Mouse (Mus musculus) bone marrow, adult 2 months (tissue): ENCODE data around the gene Pigx. TPM values are rescaled to one million over a fixed set of nuclear protein-coding genes. Genes with fewer than 3 reads are reported as not detected.
"Not testable (repeated sequence)": the region's sequence is repeated elsewhere in the genome, so short reads cannot be mapped to it uniquely, and the experiment has no call there.

Experiments used
- H3K27ac ChIP-seq: fragments of 200-500 bp; 2 replicates; pipeline ENCODE4 v1.5.1; 2012; ENCODE audit warnings: low read depth, mild to moderate bottlenecking, control low read depth, inconsistent platforms, low read length; ENCODE audit not compliant: control insufficient read depth, poor library complexity, insufficient read depth
- H3K4me1 ChIP-seq: fragments of 200-500 bp; 2 replicates; pipeline ENCODE4 v1.6.1; 2011; ENCODE audit warnings: low read length; ENCODE audit not compliant: control insufficient read depth, insufficient read depth
- H3K4me3 ChIP-seq: fragments of 200-500 bp; replicated peaks from 2 replicates; pipeline ENCODE3; 2011; ENCODE audit warnings: mild to moderate bottlenecking, low read depth, low read length, control low read depth; ENCODE audit not compliant: control insufficient read depth
- CTCF ChIP-seq: fragments of 200-500 bp; IDR thresholded peaks from 2 replicates; pipeline ENCODE4 v1.5.1; 2011; ENCODE audit warnings: low read length, control low read depth; ENCODE audit not compliant: control insufficient read depth, insufficient read depth
- POLR2A ChIP-seq: fragments of 200-500 bp; IDR thresholded peaks from 2 replicates; pipeline ENCODE4 v1.6.1; 2011; ENCODE audit warnings: low read depth, mild to moderate bottlenecking, control low read depth, low read length, borderline replicate concordance; ENCODE audit not compliant: control insufficient read depth
- WGBS: fragments of 180-500 bp; shearing (Covaris S2); methylation state at CpG from one replicate; pipeline ENCODE4 v1.1.7; 2018; 5-methylcytosine and 5-hydroxymethylcytosine counted together
- polyA plus RNA-seq: library from polyadenylated mRNA; stranded (reverse); fragments of >200 nt; gene quantifications from 2 replicates; pipeline ENCODE4 v1.2.4, GENCODE M21; 2011; ENCODE audit warnings: low replicate concordance; ENCODE audit not compliant: missing spikeins, insufficient read depth, insufficient read length

Pigx gene
- polyA plus RNA-seq, 1 experiment = 35.7 TPM

- peak; percentile 32; the same call in 1 of the 2 replicates for TF ChIP-seq CTCF
- no peak for TF ChIP-seq POLR2A
- Histone ChIP-seq H3K27ac (no peak overlapping the region), H3K4me3 (no peak overlapping the region), H3K4me1 (peaks cover 6% of the 10 kb centered on the region)
- WGBS = 76% methylated on average over 1 of the region's 1 CpGs
These were observed 6.2 kb upstream of the Pigx start for GRCm38 (mm10) chr16:32105698-32106097.

DNA sequence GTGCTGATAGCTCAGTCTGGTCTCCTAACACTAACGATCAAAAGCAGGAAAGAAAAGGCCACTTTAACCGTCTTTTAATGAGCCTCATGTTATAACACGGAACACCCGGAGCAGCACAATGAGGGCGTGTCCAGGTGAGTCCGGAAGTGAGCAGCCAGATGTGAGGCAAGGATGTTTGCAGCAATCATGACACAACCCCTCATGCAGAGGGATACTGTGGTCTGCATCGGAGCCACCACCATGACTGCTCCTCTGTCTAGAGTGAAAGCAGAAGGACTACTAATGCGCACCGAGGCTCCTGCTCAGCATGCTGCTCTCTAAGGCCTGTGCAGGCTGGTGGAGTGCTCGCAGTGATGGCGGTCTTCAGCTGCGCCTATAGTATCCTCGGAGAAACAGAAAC lies 2.8 kb upstream of the Pigx start:
- WGBS = 43% methylated on average over 13 of the region's 13 CpGs
- TF ChIP-seq CTCF (no peak), POLR2A (no peak)
- peak overlapping the region; percentile 70 for H3K27ac ChIP-seq
- H3K4me3 ChIP-seq = peak overlapping the region; percentile 42
- peaks cover 6% of the 10 kb centered on the region for H3K4me1 ChIP-seq

GRCm38 (mm10) chr16:32098897-32099637 lies 473 bp downstream of the Pigx start:
- Histone ChIP-seq H3K27ac (peak overlapping the region; percentile 82), H3K4me3 (peak overlapping the region; percentile 91), H3K4me1 (peaks cover 4% of the 10 kb centered on the region)
- TF ChIP-seq CTCF (no peak; the same call in 1 of the 2 replicates), POLR2A (peak; percentile 45; the same call in 1 of the 2 replicates)
- under 1% methylated on average over 39 of the region's 39 CpGs for WGBS

DNA sequence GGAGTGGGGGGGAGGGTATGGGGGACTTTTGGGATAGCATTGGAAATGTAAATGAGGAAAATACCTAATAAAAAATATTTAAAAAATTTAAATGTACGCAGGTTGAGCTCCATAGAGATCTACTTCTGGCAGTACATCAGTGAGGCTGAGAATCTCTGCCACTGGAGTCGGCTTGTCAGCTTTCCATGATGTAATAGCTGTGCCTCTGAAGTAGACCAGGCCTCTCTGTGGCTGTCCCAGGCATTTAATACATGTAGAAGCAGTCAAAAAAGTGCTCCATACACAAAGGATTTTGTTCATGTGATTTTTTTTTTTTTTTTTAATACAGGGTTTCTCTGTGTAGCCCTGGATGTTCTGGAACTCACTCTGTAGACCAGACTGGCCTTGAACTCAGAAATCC lies 1.8 kb downstream of the Pigx start:
- WGBS = 81% methylated on average over 2 of the region's 2 CpGs
- H3K4me1 ChIP-seq, H3K4me3 ChIP-seq, H3K27ac ChIP-seq: not testable (repeated sequence)

DNA sequence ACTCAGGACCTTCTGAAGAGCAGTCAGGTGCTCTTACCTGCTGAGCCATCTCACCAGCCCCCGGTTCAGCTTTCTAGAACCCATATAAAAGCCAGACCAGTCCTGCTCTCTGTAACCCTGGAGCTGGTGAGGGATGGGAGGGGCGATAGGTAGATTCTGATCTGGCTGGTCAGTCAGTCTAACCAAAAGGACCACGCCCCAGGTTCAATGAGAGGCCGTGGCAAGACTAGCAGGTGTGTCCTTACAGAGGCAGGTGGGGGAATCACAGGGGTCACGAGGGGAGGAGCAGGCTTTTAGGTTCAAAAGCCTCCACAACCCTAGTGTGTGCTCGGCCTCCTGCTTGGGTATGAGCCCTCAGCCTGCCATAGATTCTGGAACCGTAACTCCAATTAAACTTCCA lies 8.1 kb downstream of the Pigx start:
- WGBS = 88% methylated on average over 7 of the region's 7 CpGs
- H3K4me1 ChIP-seq = peaks cover 1% of the 10 kb centered on the region; the same call in 1 of the 2 replicates
- H3K4me3 ChIP-seq = no peak overlapping the region
- no peak for TF ChIP-seq POLR2A
- H3K27ac ChIP-seq = no peak overlapping the region

DNA sequence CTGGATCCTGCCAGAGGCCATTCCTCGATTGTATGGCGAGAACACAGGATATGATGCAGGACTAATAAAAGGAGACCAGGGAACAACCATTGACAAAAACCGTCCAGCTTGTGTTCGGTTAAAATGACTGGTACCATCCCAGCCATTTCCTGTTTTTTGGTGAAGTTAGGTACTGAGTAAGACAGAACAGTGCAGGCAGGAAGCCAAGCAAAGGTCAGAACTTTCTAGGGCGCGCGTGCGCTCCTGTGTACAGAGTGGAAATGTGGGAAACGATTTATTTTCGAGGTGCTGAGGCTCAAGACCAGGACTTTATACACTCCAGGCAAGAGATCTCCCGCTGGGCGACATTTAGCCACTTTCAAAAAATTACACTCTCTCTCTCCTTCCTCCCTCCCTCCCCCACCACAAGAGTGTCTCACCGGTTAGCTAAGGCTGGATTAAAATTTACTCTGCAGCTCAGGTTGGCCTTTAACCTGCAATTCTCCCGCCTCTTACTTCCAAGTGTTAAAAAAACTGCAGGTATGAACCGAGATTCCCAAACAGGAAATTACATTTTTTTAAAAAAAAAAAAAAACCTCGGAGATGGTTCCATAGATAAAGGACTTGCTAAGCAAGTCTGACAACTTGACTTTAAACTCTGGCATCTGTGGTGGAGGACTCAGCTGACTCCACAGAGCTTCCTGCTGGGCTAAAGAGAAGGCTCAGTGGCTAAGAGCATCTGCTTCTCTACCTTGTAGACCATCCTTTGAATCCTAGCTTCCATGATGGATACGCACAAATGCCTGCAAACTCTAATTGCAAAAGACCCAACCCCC lies 11.7 kb downstream of the Pigx start:
- Histone ChIP-seq H3K4me1 (peaks cover 1% of the 10 kb centered on the region; the same call in 1 of the 2 replicates), H3K4me3 (no peak overlapping the region), H3K27ac (peak overlapping the region; percentile 45)
- WGBS = 13% methylated on average over 17 of the region's 17 CpGs
- no peak for TF ChIP-seq POLR2A
- no peak for TF ChIP-seq CTCF

DNA sequence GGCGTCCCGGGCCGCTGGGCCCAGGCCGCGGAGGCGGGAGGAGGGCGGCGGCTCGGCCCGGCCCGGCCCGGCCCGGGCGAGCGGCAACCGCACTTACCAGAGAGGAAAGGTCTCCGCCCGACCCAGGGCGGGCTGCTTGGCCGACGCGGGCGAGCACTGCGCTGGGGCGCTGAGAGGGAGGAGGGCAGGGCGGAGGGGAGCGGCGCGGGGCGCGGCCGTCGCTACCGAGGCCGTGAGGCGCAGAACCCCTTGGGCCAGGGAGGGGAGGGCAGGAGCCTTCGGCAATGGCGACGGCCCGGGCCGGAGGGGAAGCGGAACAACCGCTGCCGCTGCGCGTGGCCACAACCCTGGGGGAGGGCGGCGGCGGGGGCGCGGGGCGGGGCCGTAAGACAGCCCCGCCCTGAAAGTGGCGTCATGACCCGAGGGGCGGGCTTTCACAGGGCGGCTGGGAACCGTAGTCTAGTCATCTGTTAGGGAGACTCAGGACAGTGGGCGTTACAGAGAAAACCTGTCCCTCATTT lies 20.5 kb downstream of the Pigx start, which contains the start of gene Pak2:
TSS of gene Pak2 (minus strand) at position 352 of the 521 bp plus-strand sequence.
- TF ChIP-seq CTCF (no peak), POLR2A (peak; percentile 92)
- peak within 1 kb of the TSS; percentile 91 for H3K4me3 ChIP-seq
- H3K27ac ChIP-seq = peak within 1 kb of the TSS; percentile 100
- H3K4me1 ChIP-seq = peaks cover 1% of the 10 kb centered on the region; the same call in 1 of the 2 replicates
- WGBS = 1% methylated on average over 52 of the region's 60 CpGs

GRCm38 (mm10) chr16:32078408-32078990 lies 21.0 kb downstream of the Pigx start:
- Histone ChIP-seq H3K4me1 (peaks cover 1% of the 10 kb centered on the region; the same call in 1 of the 2 replicates), H3K4me3 (peak overlapping the region; percentile 91), H3K27ac (peak overlapping the region; percentile 100)
- TF ChIP-seq POLR2A (no peak), CTCF (no peak)
- under 1% methylated on average over 30 of the region's 30 CpGs for WGBS
